Mouse (Mus musculus): Measurements from ENCODE around the gene Gpr39. TPM values are rescaled to one million over a fixed set of nuclear protein-coding genes. Genes with fewer than 3 reads are reported as not detected.

Gpr39 gene
- polyA plus RNA-seq, 2 experiments: 2.4 to 3.0 TPM

DNA sequence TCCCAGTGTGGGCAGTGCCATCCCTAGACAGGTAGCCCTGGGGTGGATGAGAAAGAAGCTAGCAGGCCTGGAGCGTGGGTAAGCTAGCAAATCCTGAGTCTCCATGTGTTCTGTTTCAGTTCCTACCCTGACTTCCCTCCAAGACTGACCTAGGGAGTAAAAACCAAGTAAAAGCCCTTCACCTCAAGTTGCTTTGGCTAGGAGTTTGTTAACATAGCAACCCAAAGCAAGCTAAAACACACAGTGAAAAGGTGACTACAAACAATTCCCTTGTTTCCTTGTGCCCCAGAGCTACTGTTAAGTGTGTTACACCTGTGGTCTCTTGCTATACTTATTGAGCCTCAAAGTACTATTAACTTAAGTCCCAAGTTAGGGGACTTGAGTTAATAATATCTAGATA is 1.6 kb upstream of the Gpr39 start:
- Histone ChIP-seq H3K36me3 (replicated peaks; ENCODE audit: control insufficient read depth, insufficient read depth, low read depth) (no peaks in the 10 kb centered on the region), H3K4me3 (ENCODE audit: insufficient read depth in 1 of 2, low read depth in 2 of 2, low read length in 2 of 2) (no peak overlapping the region), H3K27ac (no peak overlapping the region), H3K4me2 (ENCODE audit: low read depth) (no peak overlapping the region), H3K9me3 (ENCODE audit: control insufficient read depth, low read length) (no peaks in the 10 kb centered on the region), H3K27me3 (ENCODE audit: control insufficient read depth, insufficient read depth, low read length) (no peaks in the 10 kb centered on the region), H3K4me1 (replicated peaks; ENCODE audit: control insufficient read depth in 2 of 2, insufficient read depth in 2 of 2, low read length in 1 of 2) (peaks cover 0 to 8% of the 10 kb centered on the region in 2 experiments; a peak in 2 of 4 replicates), H3K9ac (replicated peaks) (no peak overlapping the region)
- TF ChIP-seq EP300 (IDR thresholded peaks at IDR 0.05; ENCODE audit: low read depth): no peak
- TF ChIP-seq CTCF (IDR thresholded peaks at IDR 0.05; ENCODE audit: low read depth): no peak
- 61% methylated on average over 1 of the region's 1 CpGs for WGBS (ENCODE audit: insufficient replicate concordance)
- ATAC-seq (ENCODE audit: insufficient read depth) (no peak), DNase-seq (ENCODE audit: low read depth in 3 of 3, low spot score in 3 of 3) (no peak)

DNA sequence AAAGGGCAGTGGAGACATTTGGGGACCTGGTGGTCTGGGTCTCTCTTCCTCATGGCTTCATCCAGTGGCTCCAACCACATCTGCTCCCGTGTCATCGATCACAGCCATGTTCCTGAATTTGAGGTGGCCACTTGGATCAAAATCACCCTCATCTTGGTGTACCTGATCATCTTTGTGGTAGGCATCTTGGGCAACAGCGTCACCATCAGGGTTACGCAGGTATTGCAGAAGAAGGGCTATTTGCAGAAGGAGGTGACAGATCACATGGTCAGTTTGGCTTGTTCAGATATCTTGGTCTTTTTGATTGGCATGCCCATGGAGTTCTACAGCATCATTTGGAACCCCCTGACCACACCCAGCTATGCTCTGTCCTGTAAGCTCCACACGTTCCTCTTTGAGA is 491 bp downstream of the Gpr39 start:
- no peak for DNase-seq (ENCODE audit: low read depth in 3 of 3, low spot score in 3 of 3)
- H3K27me3 ChIP-seq (ENCODE audit: control insufficient read depth, insufficient read depth, low read length): no peaks in the 10 kb centered on the region
- no peaks in the 10 kb centered on the region for H3K36me3 ChIP-seq (replicated peaks; ENCODE audit: control insufficient read depth, insufficient read depth, low read depth)
- peak overlapping the region; percentile 30 to 53 for H3K4me3 ChIP-seq (ENCODE audit: insufficient read depth in 1 of 2, low read depth in 2 of 2, low read length in 2 of 2)
- no peak overlapping the region for H3K27ac ChIP-seq
- ATAC-seq (ENCODE audit: insufficient read depth): no peak
- H3K4me1 ChIP-seq (replicated peaks; ENCODE audit: control insufficient read depth in 2 of 2, insufficient read depth in 2 of 2, low read length in 1 of 2): peaks cover 0 to 8% of the 10 kb centered on the region in 2 experiments; a peak in 2 of 4 replicates
- H3K4me2 ChIP-seq (ENCODE audit: low read depth): peak overlapping the region; percentile 50
- H3K9ac ChIP-seq (replicated peaks): no peak overlapping the region
- H3K9me3 ChIP-seq (ENCODE audit: control insufficient read depth, low read length): no peaks in the 10 kb centered on the region
- TF ChIP-seq CTCF (IDR thresholded peaks at IDR 0.05; ENCODE audit: low read depth) (peak; percentile 55), EP300 (IDR thresholded peaks at IDR 0.05; ENCODE audit: low read depth) (no peak)
- 55% methylated on average over 5 of the region's 5 CpGs for WGBS (ENCODE audit: insufficient replicate concordance)

DNA sequence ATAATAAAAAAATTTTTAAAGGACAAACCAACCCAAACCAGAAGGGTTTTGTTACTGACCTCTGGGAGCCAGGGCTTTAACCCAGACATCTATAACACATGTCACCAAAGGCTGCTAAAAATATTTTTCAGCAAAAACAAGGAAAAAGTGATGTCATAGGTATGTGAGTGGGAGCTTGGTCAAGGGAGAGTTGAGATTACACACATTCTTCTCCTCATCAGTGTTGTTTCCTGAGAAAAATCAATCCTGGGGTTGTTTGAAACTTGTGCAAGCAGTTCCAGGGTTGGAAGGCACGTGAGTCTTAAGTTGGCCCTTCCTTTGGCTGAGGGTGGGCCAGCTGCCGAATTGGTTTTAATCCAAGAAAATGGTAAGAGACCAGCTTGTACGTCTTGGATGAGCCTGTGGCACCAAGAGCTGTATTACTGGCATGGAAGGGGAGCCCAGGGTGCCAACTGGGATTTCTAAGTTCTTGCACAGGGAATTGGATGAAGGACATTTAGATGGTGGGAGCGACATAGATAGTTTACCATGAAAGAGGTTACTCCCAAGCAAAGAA is 2.8 kb downstream of the Gpr39 start:
- DNase-seq (ENCODE audit: low read depth in 3 of 3, low spot score in 3 of 3): no peak
- Histone ChIP-seq H3K27me3 (ENCODE audit: control insufficient read depth, insufficient read depth, low read length) (no peaks in the 10 kb centered on the region), H3K4me1 (replicated peaks; ENCODE audit: control insufficient read depth in 2 of 2, insufficient read depth in 2 of 2, low read length in 1 of 2) (peaks cover 0 to 11% of the 10 kb centered on the region in 2 experiments; a peak in 2 of 4 replicates), H3K9me3 (ENCODE audit: control insufficient read depth, low read length) (no peaks in the 10 kb centered on the region), H3K4me2 (ENCODE audit: low read depth) (peak overlapping the region; percentile 37), H3K4me3 (ENCODE audit: insufficient read depth in 1 of 2, low read depth in 2 of 2, low read length in 2 of 2) (no peak overlapping the region), H3K27ac (no peak overlapping the region), H3K9ac (replicated peaks) (no peak overlapping the region), H3K36me3 (replicated peaks; ENCODE audit: control insufficient read depth, insufficient read depth, low read depth) (no peaks in the 10 kb centered on the region)
- TF ChIP-seq CTCF (IDR thresholded peaks at IDR 0.05; ENCODE audit: low read depth) (no peak), EP300 (IDR thresholded peaks at IDR 0.05; ENCODE audit: low read depth) (no peak)
- ATAC-seq (ENCODE audit: insufficient read depth): no peak
- 47% methylated on average over 4 of the region's 4 CpGs for whole genome bisulfite sequencing (ENCODE audit: insufficient replicate concordance)

DNA sequence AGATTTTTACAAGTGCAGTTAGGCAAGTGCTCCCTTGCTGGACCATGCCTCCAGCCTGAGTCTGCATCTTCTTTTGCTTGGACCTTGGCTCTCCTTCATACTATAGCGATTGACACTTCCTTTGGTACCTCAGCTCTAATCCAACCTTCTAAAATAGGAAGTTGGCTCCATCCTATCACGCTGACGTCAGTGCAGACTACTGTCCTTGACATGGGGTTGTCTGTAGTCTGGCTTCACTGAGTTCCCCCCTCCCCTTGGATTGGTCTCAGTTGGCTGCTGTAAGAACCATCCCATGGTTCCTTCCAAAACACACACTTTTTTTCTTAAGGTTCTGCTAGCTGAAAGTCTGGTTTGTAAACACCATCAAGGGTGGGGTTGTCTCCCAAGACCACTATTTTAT is 7.6 kb downstream of the Gpr39 start:
- Histone ChIP-seq H3K27me3 (ENCODE audit: control insufficient read depth, insufficient read depth, low read length) (no peaks in the 10 kb centered on the region), H3K36me3 (replicated peaks; ENCODE audit: control insufficient read depth, insufficient read depth, low read depth) (no peaks in the 10 kb centered on the region), H3K27ac (no peak overlapping the region), H3K9ac (replicated peaks) (no peak overlapping the region), H3K4me1 (replicated peaks; ENCODE audit: control insufficient read depth in 2 of 2, insufficient read depth in 2 of 2, low read length in 1 of 2) (peaks cover 0 to 7% of the 10 kb centered on the region in 2 experiments; a peak in 1 of 4 replicates), H3K4me2 (ENCODE audit: low read depth) (no peak overlapping the region), H3K9me3 (ENCODE audit: control insufficient read depth, low read length) (no peaks in the 10 kb centered on the region), H3K4me3 (ENCODE audit: insufficient read depth in 1 of 2, low read depth in 2 of 2, low read length in 2 of 2) (no peak overlapping the region)
- 21% methylated on average over 3 of the region's 3 CpGs for WGBS (ENCODE audit: insufficient replicate concordance)
- no peak for DNase-seq (ENCODE audit: low read depth in 3 of 3, low spot score in 3 of 3)
- ATAC-seq (ENCODE audit: insufficient read depth): no peak
- TF ChIP-seq EP300 (IDR thresholded peaks at IDR 0.05; ENCODE audit: low read depth) (no peak), CTCF (IDR thresholded peaks at IDR 0.05; ENCODE audit: low read depth) (no peak)

DNA sequence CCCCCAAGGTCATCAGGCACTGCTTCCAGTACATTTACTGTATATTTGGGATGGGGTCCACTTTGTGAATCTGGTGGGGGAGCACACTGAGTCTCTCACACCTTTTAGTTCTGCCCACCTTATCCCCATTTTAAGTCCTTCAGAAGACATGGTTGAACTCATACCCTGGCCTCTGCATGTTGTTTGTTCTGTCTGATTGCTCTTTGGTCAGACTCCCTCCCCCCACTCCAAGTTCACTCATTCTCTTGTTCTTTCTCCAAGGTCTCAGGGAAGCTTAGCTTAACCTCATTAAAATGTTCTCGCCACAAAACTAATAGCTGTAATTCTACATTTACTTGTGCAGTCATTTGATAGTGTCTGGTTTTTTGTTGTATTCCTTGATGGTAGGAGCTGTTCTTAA is 8.5 kb downstream of the Gpr39 start:
- H3K9me3 ChIP-seq (ENCODE audit: control insufficient read depth, low read length): no peaks in the 10 kb centered on the region
- H3K4me2 ChIP-seq (ENCODE audit: low read depth): no peak overlapping the region
- H3K4me3 ChIP-seq (ENCODE audit: insufficient read depth in 1 of 2, low read depth in 2 of 2, low read length in 2 of 2): no peak overlapping the region
- 0 out of 4 replicates have a peak, but pooled peaks cover 0 to 5% of the 10 kb centered on the region in 2 experiments for H3K4me1 ChIP-seq (replicated peaks; ENCODE audit: control insufficient read depth in 2 of 2, insufficient read depth in 2 of 2, low read length in 1 of 2)
- no peak overlapping the region for H3K27ac ChIP-seq
- H3K36me3 ChIP-seq (replicated peaks; ENCODE audit: control insufficient read depth, insufficient read depth, low read depth): no peaks in the 10 kb centered on the region
- no peak overlapping the region for H3K9ac ChIP-seq (replicated peaks)
- no peak for ATAC-seq (ENCODE audit: insufficient read depth)
- WGBS (ENCODE audit: insufficient replicate concordance): 54% methylated on average over 1 of the region's 1 CpGs
- TF ChIP-seq CTCF (IDR thresholded peaks at IDR 0.05; ENCODE audit: low read depth): no peak
- TF ChIP-seq EP300 (IDR thresholded peaks at IDR 0.05; ENCODE audit: low read depth): no peak
- no peaks in the 10 kb centered on the region for H3K27me3 ChIP-seq (ENCODE audit: control insufficient read depth, insufficient read depth, low read length)
- no peak for DNase-seq (ENCODE audit: low read depth in 3 of 3, low spot score in 3 of 3)
